Mouse (Mus musculus): ENCODE measurements around the gene Fam81b. TPM values are rescaled to one million over a fixed set of nuclear protein-coding genes. Genes with fewer than 3 reads are reported as not detected.

Gene Fam81b
- polyA plus RNA-seq, 1 experiment from 2014 or later: 3.1 TPM

- WGBS: 96% methylated on average over 5 of the region's 5 CpGs
- H3K9ac ChIP-seq: no peak overlapping the region
- no peaks in the 10 kb centered on the region for H3K27me3 ChIP-seq
- no peak overlapping the region for H3K27ac ChIP-seq
- no peaks in the 10 kb centered on the region for H3K4me1 ChIP-seq (replicated peaks)
- ATAC-seq (ENCODE audit: low FRiP score): no peak
- peaks cover 42% of the 10 kb centered on the region for H3K36me3 ChIP-seq
- no peak overlapping the region for H3K4me3 ChIP-seq
- H3K4me2 ChIP-seq: no peak overlapping the region
- 0 out of 2 replicates have a peak, but pooled peaks cover 7% of the 10 kb centered on the region for H3K9me3 ChIP-seq
These were observed 126.2 kb downstream of the Fam81b start for GRCm38 (mm10) chr13:76178700-76179099.

DNA sequence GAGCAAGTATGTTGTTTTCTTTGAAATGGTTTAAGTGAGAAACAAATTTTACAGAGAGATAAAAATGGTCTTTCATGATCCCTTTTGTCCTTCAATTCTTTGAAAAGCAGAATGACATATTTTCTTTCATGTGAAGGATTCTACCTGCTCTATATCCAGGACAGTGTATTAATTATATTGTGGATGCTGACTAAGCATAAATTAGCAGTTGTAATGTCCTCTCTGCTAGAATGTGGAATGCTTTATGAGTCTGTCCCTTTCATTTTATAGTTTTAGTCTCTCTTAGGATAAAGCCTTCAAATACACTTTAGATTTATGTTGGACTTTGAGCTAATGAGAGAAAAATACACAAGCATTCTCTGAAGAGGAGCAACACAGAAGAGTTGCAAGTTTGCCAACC, 130.6 kb downstream of the Fam81b start:
- ATAC-seq (ENCODE audit: low FRiP score): no peak
- Histone ChIP-seq H3K27me3 (no peaks in the 10 kb centered on the region), H3K27ac (no peak overlapping the region), H3K36me3 (peaks cover 30% of the 10 kb centered on the region), H3K4me1 (replicated peaks) (no peaks in the 10 kb centered on the region), H3K4me2 (no peak overlapping the region), H3K4me3 (no peak overlapping the region), H3K9me3 (0 out of 2 replicates have a peak, but pooled peaks cover 7% of the 10 kb centered on the region), H3K9ac (no peak overlapping the region)

GRCm38 (mm10) chr13:76160587-76160986, 144.3 kb downstream of the Fam81b start:
- no peaks in the 10 kb centered on the region for H3K9me3 ChIP-seq
- ATAC-seq (ENCODE audit: low FRiP score): no peak
- no peak overlapping the region for H3K4me2 ChIP-seq
- no peak overlapping the region for H3K27ac ChIP-seq
- H3K36me3 ChIP-seq: peaks cover 70% of the 10 kb centered on the region
- WGBS: 98% methylated on average over 2 of the region's 2 CpGs
- no peak overlapping the region for H3K4me3 ChIP-seq
- H3K9ac ChIP-seq: no peak overlapping the region
- H3K27me3 ChIP-seq: no peaks in the 10 kb centered on the region
- H3K4me1 ChIP-seq (replicated peaks): no peaks in the 10 kb centered on the region

- peaks cover 69% of the 10 kb centered on the region for H3K36me3 ChIP-seq
- H3K4me3 ChIP-seq: no peak overlapping the region
- H3K27ac ChIP-seq: no peak overlapping the region
- WGBS: 100% methylated on average over 1 of the region's 1 CpGs
- H3K4me2 ChIP-seq: no peak overlapping the region
- H3K4me1 ChIP-seq (replicated peaks): no peaks in the 10 kb centered on the region
- no peak overlapping the region for H3K9ac ChIP-seq
- no peaks in the 10 kb centered on the region for H3K9me3 ChIP-seq
- no peak for ATAC-seq (ENCODE audit: low FRiP score)
- no peaks in the 10 kb centered on the region for H3K27me3 ChIP-seq
These were observed 147.4 kb downstream of the Fam81b start for GRCm38 (mm10) chr13:76157508-76157907.

DNA sequence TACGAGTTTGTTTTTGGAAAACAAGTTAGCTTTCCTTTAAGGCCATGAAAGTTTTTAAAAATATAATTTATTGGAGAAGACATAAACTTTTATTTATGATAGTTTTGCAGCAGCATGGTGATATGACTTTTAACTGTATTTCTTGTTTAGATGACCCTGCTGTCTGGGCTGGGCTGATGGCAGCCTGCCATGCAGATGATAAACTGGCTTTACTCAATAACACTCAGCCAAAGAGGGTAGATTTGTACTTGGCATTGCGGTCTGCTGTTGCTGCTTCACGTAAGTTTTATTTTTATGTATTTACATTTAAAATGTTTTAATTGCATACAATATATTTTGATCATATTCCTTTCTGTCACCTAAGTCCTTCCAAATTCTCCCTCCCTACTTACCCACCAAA, 147.8 kb downstream of the Fam81b start:
- Histone ChIP-seq H3K27ac (no peak overlapping the region), H3K4me1 (replicated peaks) (no peaks in the 10 kb centered on the region), H3K27me3 (no peaks in the 10 kb centered on the region), H3K36me3 (peaks cover 65% of the 10 kb centered on the region), H3K4me3 (no peak overlapping the region), H3K4me2 (no peak overlapping the region), H3K9ac (no peak overlapping the region), H3K9me3 (no peaks in the 10 kb centered on the region)
- ATAC-seq (ENCODE audit: low FRiP score): no peak
- 94% methylated on average over 3 of the region's 3 CpGs for WGBS

Small RNA genes lying within 50 kb of the gene (microRNA-seq; reads per million reads assigned to microRNA genes)
- not detected for gene Gm24025

Other genes starting within 250 kb of the Fam81b start
- 1.8 and 1.9 TPM in 2 replicates for gene Gpr150, start 248.1 kb downstream of the Fam81b start, polyA plus RNA-seq (2015; fragmentation: Nextera tagmentation; extraction: Ambion mirVana)
- 4.1 and 4.7 TPM in 2 replicates for gene Arsk, start 206.4 kb downstream of the Fam81b start, polyA plus RNA-seq (2015; fragmentation: Nextera tagmentation; extraction: Ambion mirVana)
- 9.0 and 10.0 TPM in 2 replicates for gene Ttc37, start 206.3 kb downstream of the Fam81b start, polyA plus RNA-seq (2015; fragmentation: Nextera tagmentation; extraction: Ambion mirVana)
- gene Mctp1, start 79.5 kb upstream of the Fam81b start, polyA plus RNA-seq (2015; fragmentation: Nextera tagmentation; extraction: Ambion mirVana): 3.0 and 3.5 TPM in 2 replicates

Data from hindbrain, embryonic 13.5 days (tissue).